Mouse (Mus musculus): Measurements from ENCODE around the gene Polh. TPM values are rescaled to one million over a fixed set of nuclear protein-coding genes. Genes with fewer than 3 reads are reported as not detected.

The Polh gene
- polyA plus RNA-seq, 1 experiment from 2014 or later = 7.7 TPM

MicroRNAs encoded within 50 kb of the gene (microRNA counts, 519-probe panel; counts per million panel counts)
- 386 counts per million, percentile 18 among the panel's probes with 10 or more counts for microRNA mmu-miR-693-3p
- 1,243 counts per million, percentile 24 among the panel's probes with 10 or more counts for microRNA mmu-miR-693-5p

Small RNA genes within 50 kb of the gene (microRNA-seq; reads per million reads assigned to microRNA genes)
- 1.7 reads per million, percentile 2 among the genes with 10 or more reads in this experiment for gene Mir693

Other genes starting within 250 kb of the Polh start
- gene Vegfa, start 170.3 kb downstream of the Polh start, polyA plus RNA-seq (2015; fragmentation: Nextera tagmentation; extraction: Ambion mirVana) = 3.4 and 4.7 TPM in 2 replicates
- gene Mrps18a, start 91.7 kb downstream of the Polh start, polyA plus RNA-seq (2015; fragmentation: Nextera tagmentation; extraction: Ambion mirVana) = 156 and 158 TPM in 2 replicates
- 61.6 and 74.5 TPM in 2 replicates for gene Rsph9, start 58.4 kb downstream of the Polh start, polyA plus RNA-seq (2015; fragmentation: Nextera tagmentation; extraction: Ambion mirVana)
- 21.9 and 22.6 TPM in 2 replicates for gene Mad2l1bp, start 49.1 kb downstream of the Polh start, polyA plus RNA-seq (2015; fragmentation: Nextera tagmentation; extraction: Ambion mirVana)
- gene Gtpbp2, start 41.6 kb downstream of the Polh start, polyA plus RNA-seq (2015; fragmentation: Nextera tagmentation; extraction: Ambion mirVana) = 41.3 and 42.8 TPM in 2 replicates
- gene Xpo5, start 137 bp upstream of the Polh start, polyA plus RNA-seq (2015; fragmentation: Nextera tagmentation; extraction: Ambion mirVana) = 36.0 and 37.4 TPM in 2 replicates
- 71.3 and 80.7 TPM in 2 replicates for gene Polr1c, start 45.4 kb upstream of the Polh start, polyA plus RNA-seq (2015; fragmentation: Nextera tagmentation; extraction: Ambion mirVana)
- gene Yipf3, start 45.4 kb upstream of the Polh start, polyA plus RNA-seq (2015; fragmentation: Nextera tagmentation; extraction: Ambion mirVana) = 79.4 and 87.2 TPM in 2 replicates
- 16.6 and 18.3 TPM in 2 replicates for gene Lrrc73, start 50.9 kb upstream of the Polh start, polyA plus RNA-seq (2015; fragmentation: Nextera tagmentation; extraction: Ambion mirVana)
- 28.4 and 28.6 TPM in 2 replicates for gene Tjap1, start 80.4 kb upstream of the Polh start, polyA plus RNA-seq (2015; fragmentation: Nextera tagmentation; extraction: Ambion mirVana)
- 20.6 and 25.8 TPM in 2 replicates for gene Dlk2, start 94.8 kb upstream of the Polh start, polyA plus RNA-seq (2015; fragmentation: Nextera tagmentation; extraction: Ambion mirVana)
- gene Abcc10, start 125.7 kb upstream of the Polh start, polyA plus RNA-seq (2015; fragmentation: Nextera tagmentation; extraction: Ambion mirVana) = 9.3 and 10.3 TPM in 2 replicates
- 15.2 and 17.5 TPM in 2 replicates for gene Zfp318, start 181.1 kb upstream of the Polh start, polyA plus RNA-seq (2015; fragmentation: Nextera tagmentation; extraction: Ambion mirVana)
- 3.0 and 3.6 TPM in 2 replicates for gene Crip3, start 226.3 kb upstream of the Polh start, polyA plus RNA-seq (2015; fragmentation: Nextera tagmentation; extraction: Ambion mirVana)
- not detected in 2 replicates for gene Slc22a7, start 235.8 kb upstream of the Polh start, polyA plus RNA-seq (2015; fragmentation: Nextera tagmentation; extraction: Ambion mirVana)

Data from midbrain, embryonic 16.5 days (tissue).